Mouse (Mus musculus) R1 (cell line): ENCODE results near the gene Pde6b.
A peak's percentile ranks its signal among the peaks of the same experiment; 100 is the strongest.

ENCODE experiments used
- DNase-seq: peaks from one replicate; pipeline ENCODE4 v3.0.0-alpha.2; 2018; ENCODE audit warnings: low read depth, low spot score

The Pde6b gene

GRCm38 (mm10) chr5:108388201-108388600 is at the start of gene Pde6b:
Gene Pde6b (plus strand): TSS chr5:108388391.
- DNase-seq: no peak

DNA sequence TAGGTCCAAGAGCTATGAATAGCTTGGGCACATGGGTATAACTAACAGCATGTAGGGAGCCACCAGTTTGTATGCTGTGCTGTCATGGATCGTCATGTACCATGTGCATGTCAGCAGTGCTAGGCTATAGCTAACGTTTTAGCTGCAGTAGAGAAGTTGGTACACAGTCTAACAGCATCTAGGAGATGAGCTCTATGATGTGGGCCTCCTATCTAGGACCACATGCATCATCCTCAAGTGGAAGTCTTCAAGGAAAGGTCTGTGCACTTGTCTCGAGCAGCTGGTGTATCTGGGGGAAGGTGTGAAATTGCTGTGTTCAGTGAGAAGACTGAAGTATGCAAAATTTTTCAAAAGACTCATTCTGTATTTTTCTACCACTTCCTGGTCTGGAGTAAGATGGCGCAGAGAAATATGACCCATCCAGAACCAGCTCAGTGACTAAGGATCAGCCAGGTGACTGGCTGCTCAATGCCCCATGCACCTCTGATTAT is 44.5 kb upstream of the Pde6b start:
- no peak for DNase-seq

DNA sequence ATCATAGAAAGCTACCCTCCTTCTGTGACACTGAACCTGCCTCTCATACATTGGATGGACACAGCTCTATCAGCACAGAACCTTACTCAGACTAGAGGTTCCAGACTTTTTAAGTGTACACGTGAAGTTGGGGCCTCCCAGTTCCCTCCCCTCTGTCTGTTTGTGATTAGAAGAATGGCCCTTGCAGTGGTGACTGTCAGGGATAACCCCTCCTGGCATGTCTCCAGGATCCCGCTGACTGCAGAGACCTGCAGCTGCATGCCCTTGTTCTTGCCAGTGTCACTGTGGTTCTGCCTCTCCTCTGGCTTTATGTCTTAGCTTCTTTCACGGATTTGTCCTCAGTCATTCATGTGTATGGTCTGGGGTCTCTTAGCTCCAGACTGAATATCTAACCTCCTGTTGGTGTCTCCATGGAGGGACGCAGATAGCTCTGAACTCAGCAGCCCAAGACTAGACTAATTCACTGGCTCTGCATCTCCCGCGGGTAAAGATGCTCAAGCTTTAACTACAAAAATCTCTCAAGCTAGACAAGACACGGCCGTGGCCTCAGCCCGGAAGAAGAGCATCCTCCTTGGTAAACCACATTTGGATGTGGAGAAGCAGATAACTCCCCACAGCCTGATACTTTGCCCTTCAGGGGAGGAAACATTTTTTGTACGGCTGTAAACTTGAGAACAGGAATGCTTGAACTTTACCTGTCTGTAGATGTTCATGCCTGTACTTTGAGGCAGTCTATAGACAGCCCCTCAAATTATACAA is 42.7 kb upstream of the Pde6b start:
- DNase-seq: no peak

- DNase-seq: no peak
These were observed 40.3 kb upstream of the Pde6b start for GRCm38 (mm10) chr5:108347843-108348242.

DNA sequence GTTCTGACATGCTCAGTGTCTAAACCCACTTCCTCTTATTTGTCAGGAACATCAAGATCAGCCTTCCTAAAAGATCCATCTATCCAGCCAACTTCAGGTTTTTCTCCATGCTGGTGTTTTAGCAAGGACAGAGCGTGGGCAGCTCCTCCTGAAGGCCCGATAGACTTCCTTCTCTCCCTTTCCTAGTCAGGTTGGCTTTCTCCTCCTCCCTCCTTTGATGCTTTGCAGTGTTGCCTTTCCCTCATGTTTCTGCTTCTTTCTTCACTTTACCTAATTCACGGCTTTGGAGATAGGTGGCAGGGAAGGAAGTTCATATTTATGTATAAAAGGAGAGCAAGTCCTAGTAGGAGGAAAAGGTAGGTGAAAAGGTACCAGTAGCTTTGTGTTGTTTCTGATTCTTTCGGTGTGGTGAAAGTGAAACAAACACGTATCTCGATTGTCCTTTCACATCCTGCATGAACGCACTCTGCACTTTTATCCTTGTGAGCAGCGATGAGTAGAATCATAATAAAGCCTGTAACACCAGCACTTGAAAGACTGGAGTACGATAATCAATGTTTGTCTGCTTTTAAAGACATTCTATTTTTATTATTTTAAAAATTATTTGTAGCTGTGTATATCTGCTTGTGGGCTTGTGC is 38.6 kb upstream of the Pde6b start:
- DNase-seq: no peak

- DNase-seq: no peak
These were observed 34.1 kb upstream of the Pde6b start for GRCm38 (mm10) chr5:108354056-108354455.

DNA sequence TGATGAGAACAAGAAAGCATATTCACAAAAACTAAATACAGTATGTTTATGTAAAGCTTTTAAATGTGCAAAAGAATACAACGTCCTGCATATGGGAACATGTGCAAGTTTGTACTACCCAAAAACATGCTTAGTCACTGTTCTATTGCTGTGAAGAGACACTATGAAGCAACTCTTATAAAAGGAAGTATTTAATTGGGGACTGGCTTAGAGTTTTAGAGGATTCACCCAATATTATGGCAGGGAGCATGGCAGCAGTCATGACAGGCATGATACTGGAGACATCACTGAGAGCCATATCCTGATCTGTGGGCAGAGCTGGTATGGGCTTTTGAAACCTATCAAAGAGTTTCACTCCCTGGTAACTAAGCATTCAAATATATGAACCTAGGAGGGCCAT is 30.3 kb upstream of the Pde6b start:
- no peak for DNase-seq

DNA sequence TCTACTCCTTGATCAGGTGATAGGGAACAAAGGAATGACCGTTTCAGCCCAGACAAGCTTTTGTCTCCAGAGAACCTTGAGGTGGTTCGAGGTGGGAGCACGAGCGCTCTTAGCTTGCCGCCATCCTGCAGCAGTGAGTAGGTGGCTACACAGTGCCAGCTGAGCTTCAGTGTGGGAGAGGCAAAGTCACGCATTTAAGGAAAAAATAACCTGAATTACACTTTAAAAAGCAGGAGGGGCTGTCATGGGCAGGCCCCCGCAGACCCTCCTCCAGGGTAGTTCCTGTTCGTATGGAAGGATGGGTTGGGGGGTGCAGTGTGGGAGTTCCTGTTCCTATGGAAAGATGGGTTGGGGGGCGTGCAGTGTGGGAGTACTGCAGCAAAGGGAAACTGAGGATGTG is 28.7 kb upstream of the Pde6b start:
- DNase-seq: no peak

DNA sequence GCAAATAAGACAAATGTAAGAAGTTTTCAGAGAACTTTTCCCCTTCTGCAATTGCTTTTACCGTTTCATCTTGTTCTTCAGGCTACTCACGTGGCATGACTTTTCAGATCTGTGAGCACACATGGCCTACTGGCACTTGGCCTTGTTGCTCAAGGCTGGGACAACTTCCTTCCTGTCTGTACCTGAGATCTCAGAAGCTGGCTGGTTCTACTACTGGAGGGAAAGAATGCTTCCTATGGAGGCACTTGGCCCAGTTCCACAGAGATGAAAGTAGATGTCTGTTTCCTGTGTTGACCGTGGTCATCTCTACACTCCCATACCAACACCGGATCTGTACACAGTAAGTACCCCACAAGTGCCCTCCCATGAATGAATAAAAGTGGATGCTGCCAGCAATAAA is 28.0 kb upstream of the Pde6b start:
- no peak for DNase-seq

DNA sequence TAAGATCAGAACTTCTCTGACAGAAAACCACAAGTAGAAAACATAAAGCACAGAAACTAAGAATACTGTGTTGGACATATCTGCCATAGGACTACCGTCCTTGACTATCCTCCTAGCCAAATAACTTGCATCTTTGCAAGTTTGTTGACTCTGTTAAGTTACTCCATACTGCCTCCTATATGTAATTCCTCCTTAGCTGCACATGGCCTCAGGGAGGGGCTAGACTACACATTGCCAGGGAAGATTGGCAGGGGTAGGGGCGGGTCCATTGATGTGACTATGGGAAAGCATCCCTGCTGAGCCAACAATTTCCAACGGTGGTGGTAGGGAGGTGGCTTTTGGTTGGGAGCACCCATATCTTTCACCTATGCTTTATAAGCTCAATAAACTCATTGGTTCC is 25.9 kb upstream of the Pde6b start:
- peak; percentile 73 for DNase-seq

DNA sequence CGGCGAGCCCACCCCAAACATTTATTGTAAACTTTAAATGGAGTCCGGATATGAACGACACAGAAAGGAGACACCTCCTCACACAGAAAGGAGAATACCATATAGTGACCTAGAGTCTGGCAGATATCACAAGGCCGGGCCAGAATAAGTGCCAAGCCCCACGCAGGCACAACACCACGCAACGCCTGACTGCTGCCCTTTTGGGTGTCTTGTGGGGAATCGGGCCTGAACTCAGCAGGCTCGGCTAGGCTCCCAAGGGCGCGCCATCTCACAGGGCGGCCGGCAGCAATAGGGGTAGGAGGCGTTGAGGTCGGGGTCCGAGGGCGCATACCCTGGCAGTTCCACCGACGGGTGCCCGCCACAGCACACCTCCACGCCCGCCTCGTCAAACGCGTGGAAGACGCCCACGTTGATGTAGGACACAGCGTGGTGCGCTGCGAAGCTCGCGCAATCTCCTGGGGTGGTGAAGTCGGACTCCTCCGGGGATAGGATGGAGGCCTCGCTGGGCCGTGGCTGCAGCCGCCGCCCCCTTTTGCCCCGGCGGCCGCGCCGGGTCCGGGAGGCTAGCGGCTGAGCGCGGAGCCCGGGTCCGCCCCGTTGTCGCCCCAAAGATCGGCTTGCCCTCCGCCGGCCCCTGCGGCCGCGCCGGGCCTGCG is 21.7 kb upstream of the Pde6b start:
- no peak for DNase-seq

- DNase-seq: peak; percentile 72
These were observed 21.0 kb upstream of the Pde6b start for GRCm38 (mm10) chr5:108366984-108367841.

DNA sequence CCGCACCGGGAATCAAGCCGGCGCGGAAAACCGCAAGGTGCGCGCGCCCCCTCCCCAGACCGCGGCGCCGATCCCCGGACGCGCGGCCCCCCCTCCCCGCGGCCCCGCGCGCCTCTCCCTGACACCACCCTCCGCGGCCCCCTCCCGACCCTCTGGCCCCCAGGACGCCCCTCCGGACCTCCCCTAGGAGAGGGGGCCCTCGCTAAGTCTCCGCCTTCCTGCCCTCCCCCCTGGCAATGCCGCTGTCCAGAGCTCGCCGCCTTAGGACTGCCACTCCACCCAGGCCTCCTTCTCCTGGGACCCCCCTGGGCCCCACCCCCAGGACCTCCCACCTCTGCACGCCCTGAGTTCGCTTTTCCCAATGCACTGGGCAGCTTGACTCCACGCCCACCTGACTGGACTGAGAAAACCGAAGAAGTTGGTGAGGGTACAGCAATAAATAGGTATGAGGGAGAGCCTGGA is 20.3 kb upstream of the Pde6b start, which contains the start of gene Gm42517:
TSS of gene Gm42517 (minus strand) at position 52 of the 462 bp plus-strand sequence.
- DNase-seq: peak; percentile 56

GRCm38 (mm10) chr5:108368446-108368845 is 19.7 kb upstream of the Pde6b start:
- no peak for DNase-seq

DNA sequence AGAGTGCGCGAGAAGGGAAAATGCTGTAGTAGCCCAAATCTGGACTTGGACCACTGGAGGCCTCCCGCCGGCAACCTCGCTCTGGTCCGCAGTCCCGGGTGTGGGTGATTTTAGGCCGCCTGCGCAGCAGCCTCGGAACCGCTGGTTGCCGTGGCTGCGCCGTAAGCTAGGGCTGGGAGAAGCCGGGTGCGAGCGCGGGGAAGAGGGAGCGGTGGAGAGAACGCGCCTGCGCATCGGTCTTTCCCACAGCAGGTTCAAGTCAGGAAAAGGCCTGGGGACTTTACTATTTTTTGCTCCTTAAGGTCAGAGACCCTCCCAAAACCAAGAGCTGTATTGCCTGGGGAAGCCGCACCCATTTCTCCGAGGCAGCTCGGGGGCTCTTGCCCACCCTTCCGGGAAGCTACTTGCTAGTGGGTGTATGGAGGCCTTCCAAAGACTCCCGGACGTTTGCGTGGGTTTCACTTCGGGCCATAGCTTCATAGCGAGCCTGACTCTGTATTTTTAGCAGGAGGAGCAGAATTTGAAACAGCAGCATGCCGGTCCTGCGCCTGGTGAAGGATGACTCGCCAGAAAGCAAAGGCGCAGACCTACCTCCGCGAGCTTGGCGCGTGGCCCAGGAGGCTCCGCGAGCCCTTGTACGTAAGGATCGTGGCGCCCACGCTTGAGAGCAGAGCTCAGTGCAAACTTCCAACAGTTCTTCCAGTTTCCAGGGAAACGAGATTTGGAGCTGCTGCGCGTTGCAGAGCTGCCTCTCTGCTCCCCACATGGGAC is 19.2 kb upstream of the Pde6b start:
- DNase-seq: peak; percentile 81

DNA sequence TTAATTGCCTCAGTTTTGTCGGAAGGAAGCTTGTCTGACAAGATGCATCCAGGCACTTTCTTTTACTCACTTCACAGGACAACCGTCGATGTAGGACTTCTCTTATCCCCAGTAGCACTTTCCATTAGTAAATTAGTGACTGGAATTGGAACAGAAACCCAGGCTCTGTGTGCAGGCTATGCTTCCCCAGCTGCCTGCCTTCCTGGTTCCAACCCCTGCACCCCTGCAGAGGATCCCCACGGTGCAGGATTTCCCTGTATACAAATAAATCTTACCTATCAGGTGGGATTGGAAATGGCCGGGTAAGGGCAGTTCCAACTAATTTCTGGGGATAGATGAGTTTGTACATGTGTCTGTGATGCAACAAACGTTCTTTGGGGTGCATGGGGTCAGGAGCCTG is 18.2 kb upstream of the Pde6b start:
- DNase-seq: no peak

- no peak for DNase-seq
These were observed 14.1 kb upstream of the Pde6b start for GRCm38 (mm10) chr5:108374079-108374478.

GRCm38 (mm10) chr5:108376059-108376458 is 12.1 kb upstream of the Pde6b start:
- DNase-seq: no peak

- DNase-seq: no peak
These were observed 9.8 kb upstream of the Pde6b start for GRCm38 (mm10) chr5:108378346-108378745.

DNA sequence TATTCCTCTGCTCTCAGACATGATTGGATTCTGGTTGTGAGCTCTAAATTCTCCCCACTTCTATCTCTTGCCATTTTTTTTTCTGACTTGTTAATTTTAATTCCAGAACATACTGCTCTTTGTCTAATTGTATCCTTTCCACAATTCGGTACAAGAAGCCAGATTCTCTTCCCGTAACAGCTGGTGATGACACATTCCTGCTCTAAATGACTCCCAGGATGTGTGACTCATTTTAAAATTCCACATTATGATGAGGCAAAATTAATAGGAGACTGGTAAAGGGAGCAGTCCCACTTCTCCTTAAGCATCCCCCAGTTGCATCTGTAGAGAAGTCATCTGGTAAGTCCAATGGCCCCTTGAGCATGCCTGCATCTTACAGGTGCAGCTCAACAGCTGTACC is 2.6 kb upstream of the Pde6b start:
- no peak for DNase-seq

DNA sequence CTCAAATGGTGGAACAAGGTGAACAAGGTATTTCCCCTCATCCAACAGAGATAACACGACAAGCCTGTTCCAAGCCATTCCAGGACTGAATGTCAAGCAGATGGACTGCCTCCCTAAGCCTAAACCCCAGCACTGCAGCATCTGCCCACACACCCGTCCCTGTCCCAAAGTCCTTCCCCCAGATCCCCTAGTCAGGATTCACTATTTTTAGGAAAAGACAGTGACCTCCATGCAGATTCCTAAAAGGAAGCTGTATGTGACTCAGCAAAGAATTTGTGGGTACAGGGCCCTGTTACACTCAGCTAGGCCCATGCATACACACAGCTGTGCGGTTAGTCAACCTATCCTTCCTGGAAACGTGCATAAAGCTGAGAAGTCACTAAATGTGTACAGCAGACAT is 1.7 kb upstream of the Pde6b start:
- no peak for DNase-seq
